Mouse (Mus musculus): ENCODE results near the gene Sntg2. TPM values are rescaled to one million over a fixed set of nuclear protein-coding genes. Genes with fewer than 3 reads are reported as not detected.

Sntg2 gene
- total and polyA plus RNA-seq, 3 experiments = not detected

- Histone ChIP-seq H3K79me2 (replicated peaks; ENCODE audit: control insufficient read depth, extremely low read depth, insufficient read depth, poor library complexity, severe bottlenecking) (no peaks in the 10 kb centered on the region), H3K9ac (ENCODE audit: insufficient read depth, low read depth) (no peak overlapping the region), H3K27ac (ENCODE audit: insufficient read depth, low read depth) (no peak overlapping the region), H3K36me3 (replicated peaks in 1 of 2; ENCODE audit: control insufficient read depth in 1 of 2, insufficient read depth in 1 of 2, low read length in 1 of 2) (no peaks in the 10 kb centered on the region), H3K4me1 (ENCODE audit: control insufficient read depth in 1 of 2, insufficient read depth in 2 of 2) (no peaks in the 10 kb centered on the region), H3K4me3 (replicated peaks in 1 of 3; ENCODE audit: low read depth in 2 of 3, low read length in 2 of 3, poor library complexity in 1 of 3) (no peak overlapping the region), H3K27me3 (replicated peaks) (no peaks in the 10 kb centered on the region), H3K4me2 (ENCODE audit: insufficient read depth, low read depth, poor library complexity, severe bottlenecking) (no peak overlapping the region), H3K9me3 (replicated peaks; ENCODE audit: low read length) (no peaks in the 10 kb centered on the region)
- no peak for DNase-seq (ENCODE audit: extremely low read depth)
- in situ Hi-C loops (cut with MboI; ENCODE audit: low pct_ligation_motif_present, low pct_unique_long_range_greater_than_20kb, low sequenced_read_pairs) = no loop called here
- no peak for TF ChIP-seq MEF2A (IDR thresholded peaks at IDR 0.05; ENCODE audit: borderline replicate concordance, low read depth, low read length)
- TF ChIP-seq ZNF384 (IDR thresholded peaks at IDR 0.05; ENCODE audit: low read depth, low read length) = no peak
- TF ChIP-seq SMC3 (IDR thresholded peaks at IDR 0.05; ENCODE audit: low read depth, low read length) = no peak
- no peak for TF ChIP-seq NRF1 (IDR thresholded peaks at IDR 0.05; ENCODE audit: low read depth, low read length)
- TF ChIP-seq JUN (IDR thresholded peaks at IDR 0.05; ENCODE audit: insufficient read depth, low read depth, low read length) = no peak
- no peak for TF ChIP-seq TBP (conservative IDR thresholded peaks at IDR 0.05; ENCODE audit: low read depth, low read length)
- no peak for TF ChIP-seq CHD2 (IDR thresholded peaks at IDR 0.05; ENCODE audit: low read length)
- TF ChIP-seq ELF1 (IDR thresholded peaks at IDR 0.05; ENCODE audit: low read depth, low read length) = no peak
- no peak for TF ChIP-seq BHLHE40 (IDR thresholded peaks at IDR 0.05; ENCODE audit: low read depth, low read length)
- TF ChIP-seq HCFC1 (IDR thresholded peaks at IDR 0.05; ENCODE audit: low read depth, low read length) = no peak
- no peak for TF ChIP-seq SIN3A (IDR thresholded peaks at IDR 0.05; ENCODE audit: low read length)
- no peak for TF ChIP-seq USF1 (IDR thresholded peaks at IDR 0.05; ENCODE audit: low read depth, low read length)
- no peak for TF ChIP-seq JUND (conservative IDR thresholded peaks at IDR 0.05; ENCODE audit: low read depth, low read length)
- TF ChIP-seq TCF12 (IDR thresholded peaks at IDR 0.05; ENCODE audit: low read depth, low read length) = no peak
- TF ChIP-seq NELFE (IDR thresholded peaks at IDR 0.05; ENCODE audit: low read depth, low read length) = no peak
- no peak for TF ChIP-seq UBTF (IDR thresholded peaks at IDR 0.05; ENCODE audit: low read depth, low read length)
- no peak for TF ChIP-seq IRF4 (IDR thresholded peaks at IDR 0.05; ENCODE audit: low read depth, low read length)
- no peak for TF ChIP-seq KAT2A (IDR thresholded peaks at IDR 0.05; ENCODE audit: insufficient replicate concordance, low read length)
- no peak for TF ChIP-seq MXI1 (IDR thresholded peaks at IDR 0.05; ENCODE audit: low read depth, low read length)
- no peak for TF ChIP-seq POLR2A (IDR thresholded peaks at IDR 0.05; ENCODE audit: low read depth, low read length)
- dilution Hi-C loops (cut with MboI; ENCODE audit: extremely low pct_ligation_motif_present, extremely low pct_unique_long_range_greater_than_20kb, low sequenced_read_pairs) = no loop called here
These were observed 195.6 kb downstream of the Sntg2 start for GRCm38 (mm10) chr12:30177529-30177928.

DNA sequence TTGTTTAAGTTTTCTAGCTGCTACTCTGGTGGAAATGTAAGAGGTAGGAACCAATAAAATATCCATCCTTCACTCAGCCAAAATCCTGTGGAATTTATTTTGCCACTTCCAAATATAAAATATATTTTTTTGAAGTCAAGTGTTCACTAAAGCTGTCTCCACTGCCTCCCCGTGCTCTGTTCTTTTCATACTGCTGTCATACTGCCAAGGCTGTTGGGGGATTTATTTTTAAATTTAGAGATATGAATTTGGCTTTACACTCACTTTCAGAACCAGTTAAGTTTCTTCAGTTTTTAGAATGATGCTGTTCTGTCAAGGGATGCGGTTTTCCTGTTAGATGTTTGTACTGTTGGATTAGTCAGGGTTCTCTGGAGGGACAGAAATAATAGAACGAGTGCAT, 204.7 kb downstream of the Sntg2 start:
- dilution Hi-C loops (cut with MboI; ENCODE audit: extremely low pct_ligation_motif_present, extremely low pct_unique_long_range_greater_than_20kb, low sequenced_read_pairs) = no loop called here

More for the DNA sequence above, 204.7 kb downstream of the Sntg2 start:
- TF ChIP-seq UBTF (IDR thresholded peaks at IDR 0.05; ENCODE audit: low read depth, low read length) (no peak), PAX5 (IDR thresholded peaks at IDR 0.05; ENCODE audit: low read length) (no peak), GABPA (IDR thresholded peaks at IDR 0.05; ENCODE audit: insufficient replicate concordance, low read depth, low read length) (no peak), SIN3A (IDR thresholded peaks at IDR 0.05; ENCODE audit: low read length) (no peak), JUND (conservative IDR thresholded peaks at IDR 0.05; ENCODE audit: low read depth, low read length) (no peak), MAZ (IDR thresholded peaks at IDR 0.05; ENCODE audit: low read depth, low read length) (no peak), HCFC1 (IDR thresholded peaks at IDR 0.05; ENCODE audit: low read depth, low read length) (no peak), RCOR1 (conservative IDR thresholded peaks at IDR 0.05; ENCODE audit: low read depth, low read length) (no peak), SMC3 (IDR thresholded peaks at IDR 0.05; ENCODE audit: low read depth, low read length) (no peak), ELF1 (IDR thresholded peaks at IDR 0.05; ENCODE audit: low read depth, low read length) (no peak), JUN (IDR thresholded peaks at IDR 0.05; ENCODE audit: insufficient read depth, low read depth, low read length) (no peak)
- Histone ChIP-seq H3K4me2 (ENCODE audit: insufficient read depth, low read depth, poor library complexity, severe bottlenecking) (no peak overlapping the region), H3K4me1 (ENCODE audit: control insufficient read depth in 1 of 2, insufficient read depth in 2 of 2) (peaks cover 11 to 24% of the 10 kb centered on the region in 2 experiments; a peak in 3 of 4 replicates), H3K9ac (ENCODE audit: insufficient read depth, low read depth) (no peak overlapping the region), H3K79me2 (replicated peaks; ENCODE audit: control insufficient read depth, extremely low read depth, insufficient read depth, poor library complexity, severe bottlenecking) (no peaks in the 10 kb centered on the region), H3K4me3 (replicated peaks in 1 of 3; ENCODE audit: low read depth in 2 of 3, low read length in 2 of 3, poor library complexity in 1 of 3) (no peak overlapping the region), H3K9me3 (replicated peaks; ENCODE audit: low read length) (no peaks in the 10 kb centered on the region), H3K27me3 (replicated peaks) (no peaks in the 10 kb centered on the region), H3K27ac (ENCODE audit: insufficient read depth, low read depth) (no peak overlapping the region), H3K36me3 (replicated peaks in 1 of 2; ENCODE audit: control insufficient read depth in 1 of 2, insufficient read depth in 1 of 2, low read length in 1 of 2) (no peaks in the 10 kb centered on the region)
- in situ Hi-C loops (cut with MboI; ENCODE audit: low pct_ligation_motif_present, low pct_unique_long_range_greater_than_20kb, low sequenced_read_pairs) = no loop called here
- no peak for DNase-seq (ENCODE audit: extremely low read depth)

All from CH12.LX (cell line).